Mouse (Mus musculus): ENCODE measurements at regions not wholly inside any gene's neighbourhood (a gene's known extent, or its start where the extent isn't known, plus 50 kb on each side); places are given as distances from the start of the nearest gene placed in this dataset.

GRCm38 (mm10) chr2:117595028-117595427 is 252.2 kb upstream of the Rasgrp1 start:
- H3K9me3 ChIP-seq, result no peaks in the 10 kb centered on the region
- H3K4me1 ChIP-seq, result no peaks in the 10 kb centered on the region
- H3K36me3 ChIP-seq, result no peaks in the 10 kb centered on the region
- no peak for ATAC-seq (ENCODE audit: insufficient number of reproducible peaks, insufficient read depth, low FRiP score, low TSS enrichment, low read depth)
- 59% methylated on average over 2 of the region's 2 CpGs for WGBS
- H3K27ac ChIP-seq, result no peak overlapping the region
- H3K9ac ChIP-seq, result no peak overlapping the region
- no peaks in the 10 kb centered on the region for H3K27me3 ChIP-seq
- no peak overlapping the region for H3K4me3 ChIP-seq
- H3K4me2 ChIP-seq, result no peak overlapping the region

- no peak overlapping the region for H3K4me2 ChIP-seq
- no peaks in the 10 kb centered on the region for H3K27me3 ChIP-seq
- H3K27ac ChIP-seq, result no peak overlapping the region
- ATAC-seq (ENCODE audit: insufficient number of reproducible peaks, insufficient read depth, low FRiP score, low TSS enrichment, low read depth), result no peak
- H3K9me3 ChIP-seq, result no peaks in the 10 kb centered on the region
- H3K9ac ChIP-seq, result no peak overlapping the region
- no peaks in the 10 kb centered on the region for H3K36me3 ChIP-seq
- H3K4me3 ChIP-seq, result no peak overlapping the region
- H3K4me1 ChIP-seq, result no peaks in the 10 kb centered on the region
Measured at GRCm38 (mm10) chr2:117597573-117597972, 254.8 kb upstream of the Rasgrp1 start.

- no peak for ATAC-seq (ENCODE audit: insufficient number of reproducible peaks, insufficient read depth, low FRiP score, low TSS enrichment, low read depth)
- H3K36me3 ChIP-seq, result no peaks in the 10 kb centered on the region
- no peaks in the 10 kb centered on the region for H3K9me3 ChIP-seq
- H3K4me2 ChIP-seq, result no peak overlapping the region
- WGBS, result 44% methylated on average over 1 of the region's 1 CpGs
- H3K4me1 ChIP-seq, result peaks cover 4% of the 10 kb centered on the region; the same call in 1 of the 2 replicates
- H3K27ac ChIP-seq, result no peak overlapping the region
- H3K27me3 ChIP-seq, result no peaks in the 10 kb centered on the region
- no peak overlapping the region for H3K4me3 ChIP-seq
- no peak overlapping the region for H3K9ac ChIP-seq
Measured at GRCm38 (mm10) chr2:117614772-117615171, 272.0 kb upstream of the Rasgrp1 start.

GRCm38 (mm10) chr2:117618063-117618462 is 275.3 kb upstream of the Rasgrp1 start:
- Histone ChIP-seq H3K36me3 (no peaks in the 10 kb centered on the region), H3K27ac (no peak overlapping the region), H3K4me2 (no peak overlapping the region), H3K4me3 (no peak overlapping the region), H3K4me1 (peaks cover 4% of the 10 kb centered on the region; the same call in 1 of the 2 replicates), H3K9ac (no peak overlapping the region), H3K9me3 (no peaks in the 10 kb centered on the region), H3K27me3 (no peaks in the 10 kb centered on the region)
- no peak for ATAC-seq (ENCODE audit: insufficient number of reproducible peaks, insufficient read depth, low FRiP score, low TSS enrichment, low read depth)
- WGBS, result 86% methylated on average over 3 of the region's 3 CpGs

- no peaks in the 10 kb centered on the region for H3K4me1 ChIP-seq
- no peak overlapping the region for H3K4me2 ChIP-seq
- H3K9ac ChIP-seq, result no peak overlapping the region
- no peak for ATAC-seq (ENCODE audit: insufficient number of reproducible peaks, insufficient read depth, low FRiP score, low TSS enrichment, low read depth)
- no peak overlapping the region for H3K4me3 ChIP-seq
- H3K27ac ChIP-seq, result no peak overlapping the region
- H3K36me3 ChIP-seq, result no peaks in the 10 kb centered on the region
- WGBS, result 52% methylated on average over 3 of the region's 3 CpGs
- H3K9me3 ChIP-seq, result no peaks in the 10 kb centered on the region
- no peaks in the 10 kb centered on the region for H3K27me3 ChIP-seq
Measured at GRCm38 (mm10) chr2:117623955-117624354, 281.2 kb upstream of the Rasgrp1 start.

GRCm38 (mm10) chr2:117634906-117635305 is 292.1 kb upstream of the Rasgrp1 start:
- Histone ChIP-seq H3K36me3 (no peaks in the 10 kb centered on the region), H3K9me3 (no peaks in the 10 kb centered on the region), H3K4me1 (no peaks in the 10 kb centered on the region), H3K27ac (no peak overlapping the region), H3K9ac (no peak overlapping the region), H3K4me3 (no peak overlapping the region), H3K4me2 (no peak overlapping the region), H3K27me3 (no peaks in the 10 kb centered on the region)
- no peak for ATAC-seq (ENCODE audit: insufficient number of reproducible peaks, insufficient read depth, low FRiP score, low TSS enrichment, low read depth)
- 85% methylated on average over 4 of the region's 4 CpGs for WGBS

- H3K4me3 ChIP-seq, result no peak overlapping the region
- H3K36me3 ChIP-seq, result no peaks in the 10 kb centered on the region
- no peaks in the 10 kb centered on the region for H3K9me3 ChIP-seq
- no peak overlapping the region for H3K4me2 ChIP-seq
- no peaks in the 10 kb centered on the region for H3K4me1 ChIP-seq
- H3K27ac ChIP-seq, result no peak overlapping the region
- no peak overlapping the region for H3K9ac ChIP-seq
- no peaks in the 10 kb centered on the region for H3K27me3 ChIP-seq
- 63% methylated on average over 2 of the region's 2 CpGs for WGBS
- no peak for ATAC-seq (ENCODE audit: insufficient number of reproducible peaks, insufficient read depth, low FRiP score, low TSS enrichment, low read depth)
Measured at GRCm38 (mm10) chr2:117637397-117637796, 294.6 kb upstream of the Rasgrp1 start.

GRCm38 (mm10) chr2:117652101-117652500 is 309.3 kb upstream of the Rasgrp1 start:
- no peak for ATAC-seq (ENCODE audit: insufficient number of reproducible peaks, insufficient read depth, low FRiP score, low TSS enrichment, low read depth)
- Histone ChIP-seq H3K27me3 (no peaks in the 10 kb centered on the region), H3K4me1 (peaks cover 15% of the 10 kb centered on the region; the same call in 1 of the 2 replicates), H3K9me3 (no peaks in the 10 kb centered on the region), H3K4me3 (no peak overlapping the region), H3K9ac (no peak overlapping the region), H3K36me3 (no peaks in the 10 kb centered on the region), H3K4me2 (no peak overlapping the region), H3K27ac (no peak overlapping the region)

GRCm38 (mm10) chr2:117652647-117653046 is 309.8 kb upstream of the Rasgrp1 start:
- ATAC-seq (ENCODE audit: insufficient number of reproducible peaks, insufficient read depth, low FRiP score, low TSS enrichment, low read depth), result no peak
- WGBS, result 51% methylated on average over 2 of the region's 2 CpGs

GRCm38 (mm10) chr2:117656546-117657175 is 313.9 kb upstream of the Rasgrp1 start:
- H3K4me1 ChIP-seq, result peaks cover 15% of the 10 kb centered on the region; the same call in 1 of the 2 replicates
- no peaks in the 10 kb centered on the region for H3K36me3 ChIP-seq
- WGBS, result 55% methylated on average over 2 of the region's 2 CpGs
- no peak overlapping the region for H3K27ac ChIP-seq
- H3K4me3 ChIP-seq, result no peak overlapping the region
- H3K9me3 ChIP-seq, result no peaks in the 10 kb centered on the region
- no peak overlapping the region for H3K4me2 ChIP-seq
- H3K9ac ChIP-seq, result no peak overlapping the region
- no peak for ATAC-seq (ENCODE audit: insufficient number of reproducible peaks, insufficient read depth, low FRiP score, low TSS enrichment, low read depth)
- H3K27me3 ChIP-seq, result no peaks in the 10 kb centered on the region

More at GRCm38 (mm10) chr2:117652647-117653046, 309.8 kb upstream of the Rasgrp1 start:
- Histone ChIP-seq H3K4me1 (peaks cover 15% of the 10 kb centered on the region; the same call in 1 of the 2 replicates), H3K9me3 (no peaks in the 10 kb centered on the region), H3K4me2 (no peak overlapping the region), H3K27me3 (no peaks in the 10 kb centered on the region), H3K9ac (no peak overlapping the region), H3K36me3 (no peaks in the 10 kb centered on the region), H3K4me3 (no peak overlapping the region), H3K27ac (no peak overlapping the region)

- Histone ChIP-seq H3K4me3 (no peak overlapping the region), H3K4me2 (no peak overlapping the region), H3K27ac (no peak overlapping the region), H3K36me3 (no peaks in the 10 kb centered on the region), H3K4me1 (peaks cover 4% of the 10 kb centered on the region; the same call in 1 of the 2 replicates), H3K27me3 (no peaks in the 10 kb centered on the region), H3K9me3 (no peaks in the 10 kb centered on the region), H3K9ac (no peak overlapping the region)
- no peak for ATAC-seq (ENCODE audit: insufficient number of reproducible peaks, insufficient read depth, low FRiP score, low TSS enrichment, low read depth)
- 85% methylated on average over 3 of the region's 3 CpGs for WGBS
Measured at GRCm38 (mm10) chr2:117660217-117660924, 317.6 kb upstream of the Rasgrp1 start.

GRCm38 (mm10) chr2:117662653-117663052 is 319.9 kb upstream of the Rasgrp1 start:
- peaks cover 6% of the 10 kb centered on the region; the same call in 1 of the 2 replicates for H3K4me1 ChIP-seq
- no peak overlapping the region for H3K4me3 ChIP-seq
- H3K9ac ChIP-seq, result no peak overlapping the region
- H3K4me2 ChIP-seq, result no peak overlapping the region
- no peaks in the 10 kb centered on the region for H3K9me3 ChIP-seq
- H3K36me3 ChIP-seq, result no peaks in the 10 kb centered on the region
- no peak for ATAC-seq (ENCODE audit: insufficient number of reproducible peaks, insufficient read depth, low FRiP score, low TSS enrichment, low read depth)
- no peaks in the 10 kb centered on the region for H3K27me3 ChIP-seq
- H3K27ac ChIP-seq, result no peak overlapping the region
